Mouse (Mus musculus): ENCODE results near the gene Slc28a1. TPM values are rescaled to one million over a fixed set of nuclear protein-coding genes. Genes with fewer than 3 reads are reported as not detected.
A peak's percentile ranks its signal among the peaks of the same experiment; 100 is the strongest.
"Not testable (repeated sequence)": the region's sequence is repeated elsewhere in the genome, so short reads cannot be mapped to it uniquely, and the experiment has no call there.

The Slc28a1 gene
- polyA plus RNA-seq, 1 experiment from 2014 or later, result not detected

DNA sequence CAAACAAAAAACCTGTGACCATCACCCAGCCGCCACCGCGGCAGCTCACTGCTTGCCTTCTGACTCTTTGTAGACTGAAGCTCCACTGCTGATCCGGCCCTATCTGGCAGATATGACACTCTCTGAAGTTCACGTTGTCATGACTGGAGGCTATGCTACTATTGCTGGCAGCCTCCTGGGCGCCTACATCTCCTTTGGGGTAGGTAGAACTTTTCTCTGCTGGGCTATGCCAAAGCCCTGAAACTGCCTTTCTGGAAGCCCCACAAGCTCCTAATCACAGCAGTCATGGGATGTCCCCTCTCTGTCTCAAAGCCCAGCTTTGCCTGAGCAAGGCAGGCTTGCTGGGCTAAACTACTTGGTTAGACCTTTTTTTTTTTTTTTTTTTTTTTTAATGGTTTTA, 38.7 kb downstream of the Slc28a1 start:
- Histone ChIP-seq H3K4me3 (no peak overlapping the region), H3K27me3 (ENCODE audit: low read depth, poor library complexity, severe bottlenecking) (no peaks in the 10 kb centered on the region), H3K36me3 (no peaks in the 10 kb centered on the region), H3K4me1 (no peaks in the 10 kb centered on the region), H3K27ac (replicated peaks) (no peak overlapping the region), H3K9me3 (replicated peaks) (peaks cover 9% of the 10 kb centered on the region; the same call in 1 of the 2 replicates)
- WGBS, result 87% methylated on average over 6 of the region's 6 CpGs
- DNase-seq (ENCODE audit: low spot score), result no peak

DNA sequence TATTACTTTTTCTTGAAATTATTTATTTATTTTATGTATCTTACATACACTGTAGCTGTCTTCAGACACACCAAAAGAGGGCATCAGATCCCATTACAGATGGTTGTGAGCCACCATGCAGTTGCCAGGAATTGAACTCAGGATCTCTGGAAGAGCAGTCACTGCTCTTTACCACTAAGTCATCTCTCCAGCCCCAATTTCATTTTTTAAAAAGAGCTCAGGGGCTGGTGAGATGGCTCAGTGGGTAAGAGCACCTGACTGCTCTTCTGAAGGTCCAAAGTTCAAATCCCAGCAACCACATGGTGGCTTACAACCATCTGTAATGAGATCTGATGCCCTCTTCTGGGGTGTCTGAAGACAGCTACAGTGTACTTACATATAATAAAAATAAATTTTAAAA, 39.6 kb downstream of the Slc28a1 start:
- not testable (repeated sequence) for H3K27me3 ChIP-seq (ENCODE audit: low read depth, poor library complexity, severe bottlenecking); H3K4me1 ChIP-seq; H3K27ac ChIP-seq (replicated peaks); H3K9me3 ChIP-seq (replicated peaks); H3K4me3 ChIP-seq; H3K36me3 ChIP-seq; DNase-seq (ENCODE audit: low spot score)

DNA sequence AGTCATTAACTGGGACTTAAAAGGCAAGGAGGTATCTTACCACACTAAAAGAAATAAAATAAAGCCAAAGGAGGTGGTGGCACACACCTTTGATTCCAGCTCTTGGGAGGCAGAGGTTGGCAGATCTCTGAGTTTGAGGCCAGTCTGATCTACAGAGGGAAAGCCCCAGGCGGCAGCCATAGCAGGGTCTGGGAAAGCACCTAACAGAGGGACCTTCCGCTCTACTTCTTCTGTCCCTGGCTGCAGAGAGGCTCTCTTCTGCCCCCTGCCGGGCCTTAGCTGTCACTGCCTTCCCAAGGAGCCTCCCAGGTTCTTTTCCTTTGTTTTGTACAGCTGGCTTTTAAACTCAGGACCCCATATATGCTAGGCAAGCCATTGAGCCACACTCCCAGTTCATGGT, 40.4 kb downstream of the Slc28a1 start:
- Histone ChIP-seq H3K27me3 (ENCODE audit: low read depth, poor library complexity, severe bottlenecking) (no peaks in the 10 kb centered on the region), H3K9me3 (replicated peaks) (peaks cover 9% of the 10 kb centered on the region; the same call in 1 of the 2 replicates), H3K4me1 (no peaks in the 10 kb centered on the region), H3K36me3 (no peaks in the 10 kb centered on the region), H3K4me3 (no peak overlapping the region), H3K27ac (replicated peaks) (peak overlapping the region; percentile 47; the same call in 1 of the 2 replicates)
- 4% methylated on average over 3 of the region's 3 CpGs for WGBS
- DNase-seq (ENCODE audit: low spot score), result peak; percentile 75

DNA sequence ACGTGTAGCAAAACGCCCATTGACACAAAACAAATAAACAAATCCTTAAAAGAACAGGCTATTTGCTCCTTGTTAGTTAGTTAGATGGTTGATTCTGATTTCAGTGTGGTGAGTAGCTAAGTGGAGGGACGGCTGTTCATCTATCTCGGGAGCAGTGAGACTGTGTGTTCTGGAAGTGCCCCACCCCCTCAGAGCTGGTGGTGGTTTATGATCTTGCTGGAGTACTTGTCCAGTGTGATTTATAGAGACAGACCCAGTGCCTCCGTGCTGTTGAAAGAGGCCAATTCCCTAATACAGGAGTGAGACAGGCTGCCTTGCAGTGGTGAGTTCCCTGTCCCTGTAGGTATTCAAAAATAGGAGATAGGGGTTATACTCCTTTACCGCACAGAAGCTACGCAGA, 44.3 kb downstream of the Slc28a1 start:
- H3K36me3 ChIP-seq, result no peaks in the 10 kb centered on the region
- H3K4me3 ChIP-seq, result no peak overlapping the region
- no peak for DNase-seq (ENCODE audit: low spot score)
- H3K27ac ChIP-seq (replicated peaks), result no peak overlapping the region
- H3K4me1 ChIP-seq, result no peaks in the 10 kb centered on the region
- no peaks in the 10 kb centered on the region for H3K9me3 ChIP-seq (replicated peaks)
- no peaks in the 10 kb centered on the region for H3K27me3 ChIP-seq (ENCODE audit: low read depth, poor library complexity, severe bottlenecking)
- WGBS, result 82% methylated on average over 7 of the region's 7 CpGs

DNA sequence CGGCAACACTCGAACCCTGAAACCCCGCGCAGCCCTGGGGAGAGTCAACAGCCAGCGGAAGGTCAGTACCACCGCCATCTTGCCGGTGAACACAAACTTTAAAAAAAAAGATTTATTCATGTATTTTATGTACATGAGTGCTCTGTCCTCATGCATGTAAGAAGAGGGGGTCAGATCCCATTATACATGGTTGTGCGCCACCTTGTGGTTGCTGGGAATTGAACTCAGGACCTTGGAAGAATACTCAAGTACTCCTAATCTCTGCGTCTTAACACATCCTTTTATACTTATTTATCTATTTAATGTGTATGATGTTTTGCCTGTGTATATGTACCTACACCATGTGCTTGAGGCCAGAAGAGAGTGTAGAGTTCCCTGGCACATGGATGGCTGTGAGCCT, 47.1 kb downstream of the Slc28a1 start:
- no peaks in the 10 kb centered on the region for H3K4me1 ChIP-seq
- DNase-seq (ENCODE audit: low spot score), result peak; percentile 44
- no peak overlapping the region for H3K27ac ChIP-seq (replicated peaks)
- no peak overlapping the region for H3K4me3 ChIP-seq
- 70% methylated on average over 9 of the region's 9 CpGs for WGBS
- no peaks in the 10 kb centered on the region for H3K36me3 ChIP-seq
- H3K9me3 ChIP-seq (replicated peaks), result no peaks in the 10 kb centered on the region
- no peaks in the 10 kb centered on the region for H3K27me3 ChIP-seq (ENCODE audit: low read depth, poor library complexity, severe bottlenecking)

DNA sequence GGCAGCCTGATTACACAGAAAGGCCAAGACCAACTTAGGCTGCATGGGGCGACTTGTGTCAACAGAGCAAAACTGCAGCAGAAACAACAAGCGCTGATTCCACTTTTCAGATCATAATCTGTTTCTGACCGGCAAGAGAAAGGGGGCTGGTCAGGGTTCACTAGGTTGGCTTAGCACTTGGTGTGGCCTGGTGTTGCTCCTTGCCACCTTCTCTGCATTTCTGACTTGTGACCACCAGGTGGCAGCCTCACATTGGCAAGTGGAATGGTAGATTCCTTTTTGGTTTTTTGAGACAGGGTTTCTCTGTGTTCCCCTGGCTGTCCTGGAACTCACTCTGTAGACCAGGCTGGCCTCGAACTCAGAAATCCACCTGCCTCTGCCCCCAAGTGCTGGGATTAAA, 47.7 kb downstream of the Slc28a1 start:
- WGBS, result 46% methylated on average over 4 of the region's 4 CpGs
- no peaks in the 10 kb centered on the region for H3K9me3 ChIP-seq (replicated peaks)
- H3K4me3 ChIP-seq, result no peak overlapping the region
- no peaks in the 10 kb centered on the region for H3K36me3 ChIP-seq
- H3K27ac ChIP-seq (replicated peaks), result no peak overlapping the region
- H3K4me1 ChIP-seq, result no peaks in the 10 kb centered on the region
- DNase-seq (ENCODE audit: low spot score), result peak; percentile 75
- no peaks in the 10 kb centered on the region for H3K27me3 ChIP-seq (ENCODE audit: low read depth, poor library complexity, severe bottlenecking)

DNA sequence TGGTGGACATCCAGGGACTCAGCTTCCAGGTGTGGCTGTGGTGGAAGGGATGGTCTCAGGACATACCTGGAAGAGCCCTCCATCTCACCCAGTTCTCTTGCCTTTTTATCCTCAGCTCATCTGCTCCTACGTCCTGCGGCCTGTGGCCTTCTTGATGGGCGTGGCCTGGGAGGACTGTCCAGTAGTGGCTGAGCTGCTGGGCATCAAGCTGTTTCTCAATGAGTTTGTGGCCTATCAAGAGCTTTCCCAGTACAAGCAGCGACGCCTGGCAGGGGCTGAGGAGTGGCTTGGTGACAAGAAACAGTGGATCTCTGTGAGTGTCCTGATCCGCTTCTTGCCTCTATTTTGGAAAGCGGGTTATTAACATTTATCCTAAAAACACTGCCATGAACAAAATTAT, 49.8 kb downstream of the Slc28a1 start:
- no peak for DNase-seq (ENCODE audit: low spot score)
- H3K27me3 ChIP-seq (ENCODE audit: low read depth, poor library complexity, severe bottlenecking), result 0 out of 2 replicates have a peak, but pooled peaks cover 4% of the 10 kb centered on the region
- 71% methylated on average over 7 of the region's 7 CpGs for WGBS
- H3K4me1 ChIP-seq, result no peaks in the 10 kb centered on the region
- H3K27ac ChIP-seq (replicated peaks), result no peak overlapping the region
- no peak overlapping the region for H3K4me3 ChIP-seq
- no peaks in the 10 kb centered on the region for H3K36me3 ChIP-seq
- H3K9me3 ChIP-seq (replicated peaks), result no peaks in the 10 kb centered on the region

DNA sequence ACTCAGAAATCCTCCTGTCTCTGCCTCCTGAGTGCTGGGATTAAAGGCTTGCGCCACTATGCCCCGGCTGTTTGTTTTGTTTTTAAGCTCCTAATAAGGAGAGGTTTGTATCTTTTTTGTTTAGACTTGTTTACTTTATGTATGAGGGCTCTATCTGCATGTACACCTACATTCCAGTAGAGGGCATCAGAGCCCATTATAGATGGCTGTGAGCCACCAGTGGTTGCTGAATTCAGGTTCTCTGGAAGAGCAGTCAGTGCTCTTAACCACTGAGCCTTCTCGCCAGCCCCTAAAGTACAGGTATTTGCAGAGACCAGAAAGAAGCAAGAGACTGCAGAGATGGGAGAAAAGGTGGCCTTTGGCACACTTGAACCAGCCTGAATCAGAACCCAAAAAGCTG, 52.5 kb downstream of the Slc28a1 start:
- Histone ChIP-seq H3K9me3 (replicated peaks) (no peaks in the 10 kb centered on the region), H3K27ac (replicated peaks) (no peak overlapping the region), H3K4me1 (no peaks in the 10 kb centered on the region), H3K36me3 (no peaks in the 10 kb centered on the region), H3K27me3 (ENCODE audit: low read depth, poor library complexity, severe bottlenecking) (0 out of 2 replicates have a peak, but pooled peaks cover 4% of the 10 kb centered on the region), H3K4me3 (no peak overlapping the region)
- WGBS, result 49% methylated on average over 3 of the region's 3 CpGs
- peak; percentile 29 for DNase-seq (ENCODE audit: low spot score)

DNA sequence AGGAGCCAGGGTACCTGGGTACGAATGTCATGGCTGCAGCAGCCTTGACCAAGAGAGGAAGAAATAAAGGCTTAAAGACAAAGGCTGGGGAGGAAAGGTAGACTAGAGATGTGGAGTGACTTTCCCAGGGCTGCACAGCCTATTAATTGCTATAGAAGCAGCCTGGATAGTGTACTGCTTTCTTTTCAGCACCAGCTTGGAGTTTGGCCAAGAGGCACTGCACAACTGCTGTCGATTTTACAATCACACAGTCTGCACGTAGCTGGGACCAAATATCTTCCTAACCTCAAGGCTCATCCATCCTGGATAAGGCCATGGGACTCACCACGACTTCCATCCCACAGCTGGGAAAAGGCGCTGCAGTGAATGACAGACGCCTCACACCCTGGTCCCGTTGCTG, 54.8 kb downstream of the Slc28a1 start:
- no peaks in the 10 kb centered on the region for H3K4me1 ChIP-seq
- no peak overlapping the region for H3K4me3 ChIP-seq
- H3K27me3 ChIP-seq (ENCODE audit: low read depth, poor library complexity, severe bottlenecking), result 0 out of 2 replicates have a peak, but pooled peaks cover 4% of the 10 kb centered on the region
- no peak overlapping the region for H3K27ac ChIP-seq (replicated peaks)
- DNase-seq (ENCODE audit: low spot score), result no peak
- 87% methylated on average over 7 of the region's 7 CpGs for WGBS
- H3K36me3 ChIP-seq, result no peaks in the 10 kb centered on the region
- peaks cover 7% of the 10 kb centered on the region; the same call in 1 of the 2 replicates for H3K9me3 ChIP-seq (replicated peaks)

DNA sequence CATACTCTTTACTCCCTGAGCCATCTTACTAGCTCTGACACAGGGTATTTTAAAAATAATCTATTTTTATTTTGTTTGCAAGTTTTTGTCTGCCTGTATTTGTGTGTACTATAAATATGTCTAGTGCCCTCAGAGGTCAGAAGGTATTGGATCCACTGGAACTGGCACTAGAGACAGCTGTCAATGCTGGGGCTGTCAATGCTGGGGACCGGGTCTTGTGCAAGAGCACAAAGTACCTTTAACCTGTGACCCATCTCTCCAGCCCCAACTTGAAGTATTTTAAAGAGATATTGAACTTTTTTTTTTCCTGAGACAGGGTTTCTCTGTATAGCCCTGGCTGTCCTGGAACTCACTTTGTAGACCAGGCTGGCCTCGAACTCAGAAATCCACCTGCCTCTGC, 59.3 kb downstream of the Slc28a1 start:
- peaks cover 7% of the 10 kb centered on the region; the same call in 1 of the 2 replicates for H3K9me3 ChIP-seq (replicated peaks)
- DNase-seq (ENCODE audit: low spot score), result no peak
- H3K27ac ChIP-seq (replicated peaks), result no peak overlapping the region
- no peak overlapping the region for H3K4me3 ChIP-seq
- WGBS, result 96% methylated on average over 2 of the region's 2 CpGs
- no peaks in the 10 kb centered on the region for H3K36me3 ChIP-seq
- H3K27me3 ChIP-seq (ENCODE audit: low read depth, poor library complexity, severe bottlenecking), result 0 out of 2 replicates have a peak, but pooled peaks cover under 1% of the 10 kb centered on the region
- H3K4me1 ChIP-seq, result peaks cover 8% of the 10 kb centered on the region

DNA sequence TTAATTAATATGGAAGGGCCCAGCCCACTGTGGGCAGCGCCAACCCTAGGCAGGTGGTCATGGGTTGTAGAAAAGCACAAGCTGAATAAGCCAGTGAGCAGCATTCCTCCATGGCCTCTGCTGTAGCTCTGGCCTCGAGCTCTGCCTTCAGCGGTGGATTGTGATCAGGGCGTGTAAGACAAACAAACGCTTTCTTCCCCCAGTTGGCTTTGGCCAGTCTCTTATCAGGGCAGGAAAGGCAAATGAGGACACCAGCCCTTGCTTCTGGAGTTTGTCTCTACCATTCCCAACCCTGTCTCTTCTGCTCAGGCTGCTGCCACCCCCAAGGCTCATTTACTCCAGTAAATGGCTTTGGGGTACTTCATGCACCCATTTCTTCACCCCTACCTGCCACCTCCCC, 60.1 kb downstream of the Slc28a1 start:
- Histone ChIP-seq H3K27ac (replicated peaks) (no peak overlapping the region), H3K4me1 (peaks cover 8% of the 10 kb centered on the region), H3K4me3 (no peak overlapping the region), H3K27me3 (ENCODE audit: low read depth, poor library complexity, severe bottlenecking) (no peaks in the 10 kb centered on the region), H3K36me3 (no peaks in the 10 kb centered on the region), H3K9me3 (replicated peaks) (peaks cover 7% of the 10 kb centered on the region; the same call in 1 of the 2 replicates)
- 83% methylated on average over 5 of the region's 5 CpGs for WGBS
- no peak for DNase-seq (ENCODE audit: low spot score)

DNA sequence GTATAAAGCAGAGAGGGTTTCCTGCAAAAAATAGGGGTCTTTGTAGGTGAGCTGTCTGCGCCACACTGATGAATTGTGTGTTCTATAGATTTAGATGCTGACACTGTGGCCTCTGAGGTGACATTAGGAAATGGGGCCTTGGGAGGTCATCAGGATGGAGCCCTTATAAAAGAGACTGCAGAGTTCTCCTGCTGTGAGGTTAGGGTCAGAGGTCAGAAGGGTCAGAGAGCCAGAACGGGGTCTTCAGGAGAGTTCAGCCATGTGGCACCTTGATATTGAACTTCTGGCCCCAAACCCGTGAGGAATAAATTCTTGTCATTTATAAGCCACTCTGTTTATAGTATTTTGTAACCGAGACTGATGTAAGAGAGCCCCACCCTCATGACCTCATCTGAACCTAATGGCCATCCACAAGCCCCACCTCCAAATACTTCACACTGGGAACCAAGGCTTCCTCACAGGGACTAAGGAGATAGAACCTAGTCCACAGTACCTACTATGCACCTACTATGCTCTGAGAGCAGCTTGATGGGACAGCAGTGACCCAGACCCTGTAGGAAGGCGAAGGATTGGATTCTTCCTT, 61.7 kb downstream of the Slc28a1 start:
- 49% methylated on average over 5 of the region's 5 CpGs for WGBS
- no peaks in the 10 kb centered on the region for H3K36me3 ChIP-seq
- no peak overlapping the region for H3K4me3 ChIP-seq
- no peak overlapping the region for H3K27ac ChIP-seq (replicated peaks)
- H3K9me3 ChIP-seq (replicated peaks), result peaks cover 7% of the 10 kb centered on the region; the same call in 1 of the 2 replicates
- H3K4me1 ChIP-seq, result peaks cover 8% of the 10 kb centered on the region
- H3K27me3 ChIP-seq (ENCODE audit: low read depth, poor library complexity, severe bottlenecking), result no peaks in the 10 kb centered on the region
- no peak for DNase-seq (ENCODE audit: low spot score)

DNA sequence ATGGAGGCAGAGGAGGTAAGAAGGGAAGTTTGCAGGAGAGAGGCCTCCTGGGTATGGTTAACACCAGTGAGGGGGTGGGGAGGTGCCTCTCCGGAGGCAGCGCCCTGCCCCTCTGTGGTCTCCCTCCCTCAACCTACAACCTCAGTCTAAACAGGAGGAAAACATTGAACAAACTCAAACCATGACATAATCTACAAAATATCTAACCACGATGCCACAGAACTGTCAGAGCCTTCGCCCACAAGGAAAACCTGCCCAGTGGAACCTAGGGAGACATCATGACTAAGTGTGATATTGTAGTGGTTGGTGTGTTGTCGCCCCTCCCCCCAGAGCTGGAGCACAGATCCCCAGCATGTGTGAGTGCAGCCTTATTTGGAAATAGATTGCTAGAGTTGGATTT, 64.9 kb downstream of the Slc28a1 start:
- no peak overlapping the region for H3K4me3 ChIP-seq
- H3K4me1 ChIP-seq, result peaks cover 8% of the 10 kb centered on the region
- 0 out of 2 replicates have a peak overlapping the region, but pooled peaks have one; percentile 2 for H3K27ac ChIP-seq (replicated peaks)
- DNase-seq (ENCODE audit: low spot score), result no peak
- H3K9me3 ChIP-seq (replicated peaks), result no peaks in the 10 kb centered on the region
- H3K36me3 ChIP-seq, result no peaks in the 10 kb centered on the region
- no peaks in the 10 kb centered on the region for H3K27me3 ChIP-seq (ENCODE audit: low read depth, poor library complexity, severe bottlenecking)
- WGBS, result 76% methylated on average over 5 of the region's 5 CpGs
